Mouse (Mus musculus) forebrain, embryonic 13.5 days (tissue): ENCODE measurements around the gene Gm20388. TPM values are rescaled to one million over a fixed set of nuclear protein-coding genes. Genes with fewer than 3 reads are reported as not detected.

Experiments
- ATAC-seq: fragments of 200-750 bp; cut with Nextera tagmentation; 2 replicates; pipeline ENCODE4 v1.8.0; 2017
- H3K27ac ChIP-seq: fragments of 300-500 bp; sonication (generic); 2 replicates; pipeline ENCODE4 v1.5.1; 2015; ENCODE audit warnings: inconsistent platforms, mild to moderate bottlenecking, moderate library complexity
- H3K27me3 ChIP-seq: fragments of 300-500 bp; sonication (generic); 2 replicates; pipeline ENCODE4 v1.6.1; 2015; ENCODE audit warnings: mild to moderate bottlenecking, inconsistent platforms
- H3K36me3 ChIP-seq: fragments of 300-500 bp; sonication (generic); 2 replicates; pipeline ENCODE4 v1.6.1; 2015; ENCODE audit warnings: mild to moderate bottlenecking, inconsistent platforms; ENCODE audit not compliant: poor library complexity, severe bottlenecking
- H3K4me1 ChIP-seq: fragments of 300-500 bp; sonication (generic); 2 replicates; pipeline ENCODE4 v1.6.1; 2015; ENCODE audit warnings: inconsistent platforms
- H3K4me2 ChIP-seq: fragments of 300-500 bp; sonication (generic); 2 replicates; pipeline ENCODE4 v1.6.1; 2015; ENCODE audit warnings: inconsistent platforms, mild to moderate bottlenecking, moderate library complexity
- H3K4me3 ChIP-seq: fragments of 300-500 bp; sonication (generic); 2 replicates; pipeline ENCODE4 v1.5.1; 2015; ENCODE audit warnings: mild to moderate bottlenecking, inconsistent platforms
- H3K9ac ChIP-seq: fragments of 300-500 bp; sonication (generic); 2 replicates; pipeline ENCODE4 v1.6.1; 2015; ENCODE audit warnings: mild to moderate bottlenecking, inconsistent platforms
- H3K9me3 ChIP-seq: fragments of 300-500 bp; sonication (generic); replicated peaks from 2 replicates; pipeline ENCODE4 v1.6.1; 2016; ENCODE audit warnings: inconsistent platforms
- WGBS: fragments of 180-500 bp; shearing (Covaris S2); methylation state at CpG from one replicate; pipeline ENCODE4 v1.1.7; 2015; 5-methylcytosine and 5-hydroxymethylcytosine counted together
- polyA plus RNA-seq: library from polyadenylated mRNA; unstranded; fragments of >200 nt; fragmentation: Nextera tagmentation; extraction: Ambion mirVana; gene quantifications from 2 replicates; pipeline ENCODE4 v1.2.1, GENCODE M21; 2015

Gm20388 gene
- polyA plus RNA-seq, 1 experiment from 2014 or later: 5.6 TPM

DNA sequence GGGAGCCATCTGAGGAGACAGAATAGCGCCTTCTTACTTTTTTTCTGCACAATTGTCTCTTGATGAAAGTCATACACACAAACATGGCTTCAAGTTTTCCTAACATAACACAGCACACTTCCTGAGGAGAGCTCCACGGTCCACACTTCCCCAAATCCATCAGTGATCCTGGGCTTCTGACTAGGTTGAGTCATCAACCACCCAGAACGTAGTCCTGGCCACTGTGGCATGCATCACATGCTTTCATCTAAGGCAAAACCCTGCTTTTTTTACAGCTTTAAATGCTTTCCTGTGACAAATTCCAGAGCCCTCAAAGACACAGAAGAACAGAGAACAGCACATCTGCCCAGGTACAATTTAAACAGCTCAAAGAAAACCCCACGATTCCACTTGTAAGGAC is 1718.0 kb downstream of the Gm20388 start:
- Histone ChIP-seq H3K4me1 (peaks cover 18% of the 10 kb centered on the region), H3K36me3 (peaks cover 32% of the 10 kb centered on the region), H3K4me2 (no peak overlapping the region), H3K9me3 (no peaks in the 10 kb centered on the region), H3K27ac (no peak overlapping the region), H3K4me3 (no peak overlapping the region), H3K9ac (no peak overlapping the region), H3K27me3 (no peaks in the 10 kb centered on the region)
- no peak for ATAC-seq
- 99% methylated on average over 4 of the region's 4 CpGs for WGBS

DNA sequence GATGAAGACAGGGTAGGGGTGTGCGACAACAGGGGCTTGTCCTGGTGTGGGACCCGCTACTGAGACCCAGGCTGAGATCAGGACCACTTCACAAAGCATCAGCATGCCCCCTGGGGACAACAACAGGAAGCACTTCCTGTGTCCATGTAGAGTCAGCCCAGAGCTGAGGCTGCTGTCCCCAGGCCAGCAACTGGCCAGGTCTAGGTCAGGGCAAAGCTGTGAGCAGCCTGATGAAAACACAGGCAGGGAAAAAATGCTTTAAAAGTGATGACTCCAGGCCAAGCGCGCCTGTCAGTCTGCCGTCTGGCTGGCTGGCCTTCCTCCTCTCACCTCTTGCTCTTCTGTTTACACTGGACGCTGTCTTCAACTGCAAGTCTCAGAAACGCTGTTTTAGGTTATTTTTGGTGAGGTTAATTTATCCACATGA is 1721.0 kb downstream of the Gm20388 start:
- Histone ChIP-seq H3K9me3 (no peaks in the 10 kb centered on the region), H3K27ac (no peak overlapping the region), H3K9ac (no peak overlapping the region), H3K4me1 (peaks cover 10% of the 10 kb centered on the region), H3K36me3 (peaks cover 30% of the 10 kb centered on the region), H3K4me3 (no peak overlapping the region), H3K27me3 (no peaks in the 10 kb centered on the region), H3K4me2 (no peak overlapping the region)
- ATAC-seq: no peak
- 74% methylated on average over 7 of the region's 7 CpGs for WGBS

DNA sequence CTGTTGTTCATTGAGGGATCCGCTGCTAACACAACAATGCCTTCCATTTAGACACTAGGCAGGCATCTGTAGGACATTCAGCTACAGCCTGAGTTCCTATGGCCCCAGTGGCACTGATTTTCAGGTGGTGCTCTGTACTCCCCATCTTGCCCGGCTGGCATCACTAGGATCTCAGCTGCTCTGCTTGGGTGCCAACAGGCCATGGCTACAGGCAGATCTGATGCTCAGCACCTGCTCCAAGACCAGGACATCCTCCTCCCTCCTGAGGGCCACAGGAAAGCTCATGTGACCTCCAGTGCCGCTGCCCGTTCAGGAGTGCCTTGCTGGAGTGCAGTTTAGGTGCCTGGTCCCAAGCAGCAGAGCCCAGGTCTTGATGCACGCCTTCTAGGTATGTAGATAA is 1721.8 kb downstream of the Gm20388 start:
- H3K9me3 ChIP-seq: no peaks in the 10 kb centered on the region
- no peak overlapping the region for H3K27ac ChIP-seq
- no peak for ATAC-seq
- H3K9ac ChIP-seq: no peak overlapping the region
- H3K36me3 ChIP-seq: peaks cover 23% of the 10 kb centered on the region
- 87% methylated on average over 5 of the region's 5 CpGs for WGBS
- H3K4me1 ChIP-seq: peaks cover 16% of the 10 kb centered on the region
- no peak overlapping the region for H3K4me2 ChIP-seq
- H3K4me3 ChIP-seq: no peak overlapping the region
- H3K27me3 ChIP-seq: no peaks in the 10 kb centered on the region

DNA sequence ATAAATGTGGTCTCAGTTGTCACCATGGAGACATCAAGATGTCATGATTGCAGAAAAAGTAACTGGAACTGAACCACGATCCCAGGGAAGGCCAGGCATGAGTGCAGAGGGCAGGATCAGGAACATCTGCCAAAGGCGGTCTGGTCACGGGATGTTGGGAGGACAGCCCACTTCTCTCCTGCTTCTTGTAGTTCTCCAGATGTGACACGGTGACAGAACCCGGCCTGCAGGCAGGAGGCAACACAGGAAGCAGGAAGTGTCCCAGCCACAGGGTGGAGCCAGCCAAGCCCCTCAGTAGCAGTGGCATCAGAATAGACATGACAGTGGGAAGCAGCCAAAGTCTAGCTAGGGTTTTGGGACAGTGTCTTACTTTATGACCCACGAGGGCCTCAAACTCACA is 1724.9 kb downstream of the Gm20388 start:
- no peak for ATAC-seq
- Histone ChIP-seq H3K4me2 (no peak overlapping the region), H3K27ac (no peak overlapping the region), H3K36me3 (peaks cover 10% of the 10 kb centered on the region), H3K4me3 (no peak overlapping the region), H3K27me3 (no peaks in the 10 kb centered on the region), H3K9me3 (no peaks in the 10 kb centered on the region), H3K9ac (no peak overlapping the region), H3K4me1 (peaks cover 20% of the 10 kb centered on the region)
- WGBS: 89% methylated on average over 6 of the region's 6 CpGs

DNA sequence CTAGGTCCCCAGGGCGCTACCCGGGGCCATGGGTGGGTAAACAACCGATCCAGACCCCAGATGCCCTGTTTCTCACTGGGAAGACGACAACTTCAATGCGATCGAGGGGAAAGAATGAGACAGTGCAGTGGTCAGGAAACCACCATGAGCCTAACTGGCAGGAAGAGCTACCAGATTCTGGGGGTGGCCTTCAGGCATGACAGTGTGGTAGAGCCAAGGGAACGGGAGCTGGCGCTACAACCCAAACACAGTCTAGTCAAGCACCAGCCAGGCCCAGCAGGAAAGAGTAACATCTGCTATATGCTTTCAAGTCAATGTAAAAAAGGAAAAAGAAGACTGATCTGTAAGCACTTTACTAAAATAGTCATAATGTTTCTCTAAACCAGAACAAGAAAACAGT is 1725.5 kb downstream of the Gm20388 start:
- H3K9me3 ChIP-seq: no peaks in the 10 kb centered on the region
- peaks cover 10% of the 10 kb centered on the region for H3K36me3 ChIP-seq
- no peak overlapping the region for H3K4me2 ChIP-seq
- H3K4me1 ChIP-seq: peaks cover 20% of the 10 kb centered on the region
- 91% methylated on average over 8 of the region's 8 CpGs for WGBS
- H3K4me3 ChIP-seq: no peak overlapping the region
- no peak overlapping the region for H3K9ac ChIP-seq
- H3K27ac ChIP-seq: no peak overlapping the region
- no peaks in the 10 kb centered on the region for H3K27me3 ChIP-seq
- no peak for ATAC-seq

DNA sequence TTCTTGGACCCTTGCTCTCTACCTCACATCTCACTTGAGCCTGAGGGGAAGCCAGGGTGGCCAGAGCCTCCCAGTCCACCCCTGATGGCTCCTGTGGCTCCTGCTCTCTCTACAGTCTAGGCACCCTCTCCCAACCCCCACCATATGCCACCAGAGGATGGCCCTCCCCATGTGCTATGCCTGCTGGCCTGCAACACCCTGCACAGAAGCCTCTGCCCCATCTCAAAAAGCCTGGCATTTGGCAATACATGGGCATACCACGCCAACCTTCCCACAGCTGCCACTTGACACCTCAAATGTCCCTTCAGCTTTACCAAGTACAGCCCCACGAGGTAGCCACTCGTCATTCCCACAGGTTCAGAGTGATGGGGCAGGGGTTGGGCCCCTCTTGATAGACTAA is 1732.2 kb downstream of the Gm20388 start:
- Histone ChIP-seq H3K27me3 (no peaks in the 10 kb centered on the region), H3K9ac (peak overlapping the region; percentile 47), H3K4me3 (no peak overlapping the region), H3K4me1 (peaks cover 60% of the 10 kb centered on the region), H3K9me3 (no peaks in the 10 kb centered on the region), H3K27ac (peak overlapping the region; percentile 69), H3K36me3 (0 out of 2 replicates have a peak, but pooled peaks cover 2% of the 10 kb centered on the region), H3K4me2 (peak overlapping the region; percentile 14; the same call in 1 of the 2 replicates)
- ATAC-seq: 0 out of 2 replicates have a peak, but pooled peaks have one; percentile 10
- whole genome bisulfite sequencing: 73% methylated on average over 3 of the region's 3 CpGs

DNA sequence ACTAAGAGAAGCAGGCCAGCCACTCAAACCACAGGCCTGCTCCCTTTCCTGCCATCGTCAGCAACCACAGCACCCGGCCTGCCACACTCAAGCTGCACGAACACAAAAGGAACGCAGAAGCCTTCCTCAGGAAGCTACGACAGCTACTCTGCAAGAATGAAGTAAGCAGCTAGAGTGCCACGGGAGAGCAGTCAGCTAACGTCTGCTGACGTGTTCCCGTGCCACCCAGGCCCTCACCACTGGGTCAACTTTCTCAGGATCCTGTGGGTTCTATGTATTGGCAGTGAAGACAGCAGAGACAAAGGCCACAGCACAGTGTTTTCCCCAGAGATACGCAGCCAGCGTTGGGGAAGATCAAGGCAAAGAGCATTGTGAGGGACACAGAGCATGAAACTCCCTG is 1732.7 kb downstream of the Gm20388 start:
- H3K9ac ChIP-seq: peak overlapping the region; percentile 40
- H3K27me3 ChIP-seq: no peaks in the 10 kb centered on the region
- H3K27ac ChIP-seq: peak overlapping the region; percentile 69
- 61% methylated on average over 11 of the region's 11 CpGs for WGBS
- H3K9me3 ChIP-seq: no peaks in the 10 kb centered on the region
- H3K4me1 ChIP-seq: peaks cover 66% of the 10 kb centered on the region
- H3K4me2 ChIP-seq: no peak overlapping the region; the same call in 1 of the 2 replicates
- no peak overlapping the region for H3K4me3 ChIP-seq
- ATAC-seq: no peak
- no peaks in the 10 kb centered on the region for H3K36me3 ChIP-seq

DNA sequence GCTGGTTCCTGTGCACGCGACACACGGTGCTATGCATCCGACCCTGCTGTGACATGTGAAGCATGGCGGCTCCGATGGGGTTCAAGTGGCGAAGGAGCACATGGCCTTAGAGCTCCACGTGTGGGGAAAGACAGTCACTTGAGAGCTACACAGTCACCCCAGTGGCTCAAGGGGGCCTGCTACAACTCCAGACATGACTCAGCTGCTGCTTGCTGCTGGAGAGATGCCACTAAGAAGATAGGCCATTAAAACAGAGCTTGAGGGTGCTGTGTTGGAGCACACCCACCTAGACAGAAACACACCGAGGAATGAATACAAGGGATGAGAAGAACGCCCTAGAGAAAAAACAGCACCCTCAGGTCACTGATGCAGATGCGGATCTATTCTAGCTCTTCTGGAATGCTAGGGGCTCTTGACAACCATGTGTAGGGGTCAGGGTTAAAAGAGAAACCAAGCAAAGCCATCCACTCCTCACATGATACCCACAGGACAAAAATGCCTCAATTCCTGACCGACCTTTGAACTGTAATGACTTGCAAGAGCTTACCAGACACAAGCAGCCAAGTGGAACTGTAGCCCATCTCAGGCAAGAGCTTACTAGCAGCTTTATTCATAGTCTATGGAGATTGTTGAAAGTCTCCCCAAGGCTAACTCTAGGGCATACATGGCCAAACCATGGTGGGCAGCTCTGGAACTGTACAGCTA is 1737.0 kb downstream of the Gm20388 start:
- H3K9me3 ChIP-seq: no peaks in the 10 kb centered on the region
- no peaks in the 10 kb centered on the region for H3K27me3 ChIP-seq
- no peak overlapping the region for H3K4me3 ChIP-seq
- no peak overlapping the region for H3K27ac ChIP-seq
- H3K9ac ChIP-seq: no peak overlapping the region
- H3K4me2 ChIP-seq: peak overlapping the region; percentile 99
- ATAC-seq: no peak
- whole genome bisulfite sequencing: 91% methylated on average over 12 of the region's 12 CpGs
- peaks cover 85% of the 10 kb centered on the region for H3K4me1 ChIP-seq
- H3K36me3 ChIP-seq: peaks cover 10% of the 10 kb centered on the region; the same call in 1 of the 2 replicates

DNA sequence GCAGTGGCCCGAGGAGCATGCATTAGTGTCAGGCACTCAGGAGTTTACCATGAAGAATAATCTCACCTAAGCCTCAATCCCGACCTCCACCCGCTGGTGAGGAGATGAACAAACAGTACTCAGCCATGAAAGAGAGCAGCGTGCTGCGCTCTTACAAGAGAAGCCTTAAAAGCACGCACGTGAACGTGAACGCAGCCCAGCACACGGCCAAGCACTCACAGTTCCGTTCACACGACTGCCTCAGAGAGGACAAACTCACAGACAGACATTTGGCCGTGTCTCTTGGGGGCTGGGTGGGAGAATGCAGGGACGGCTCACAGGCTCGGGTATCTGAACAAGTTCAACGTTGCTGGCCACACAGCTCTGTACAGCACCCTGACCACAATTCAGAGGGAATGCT is 1737.8 kb downstream of the Gm20388 start:
- Histone ChIP-seq H3K9ac (peak overlapping the region; percentile 23; the same call in 1 of the 2 replicates), H3K9me3 (no peaks in the 10 kb centered on the region), H3K4me3 (peak overlapping the region; percentile 15), H3K27ac (no peak overlapping the region), H3K36me3 (peaks cover 10% of the 10 kb centered on the region; the same call in 1 of the 2 replicates), H3K4me1 (peaks cover 77% of the 10 kb centered on the region), H3K4me2 (peak overlapping the region; percentile 99), H3K27me3 (no peaks in the 10 kb centered on the region)
- no peak for ATAC-seq
- WGBS: 74% methylated on average over 16 of the region's 16 CpGs

DNA sequence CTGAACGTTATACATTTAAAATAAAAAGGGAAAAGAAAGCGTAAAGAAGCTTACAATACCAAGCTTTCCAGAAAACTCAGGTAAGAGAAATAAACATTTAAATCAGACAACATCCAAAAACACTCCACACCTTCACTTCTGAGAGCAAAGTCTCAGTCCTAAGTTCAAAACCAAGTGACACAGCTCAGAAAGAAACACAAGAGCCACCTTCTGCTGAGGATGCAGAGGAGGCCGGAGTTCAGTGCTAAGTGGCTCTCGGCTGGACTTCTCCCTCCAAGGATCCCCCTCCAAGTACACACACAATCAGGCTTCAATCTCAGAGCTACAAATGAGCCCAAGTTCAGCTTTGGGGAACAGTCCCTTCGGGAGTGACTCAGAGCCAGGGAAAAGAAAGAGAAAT is 1738.8 kb downstream of the Gm20388 start:
- Histone ChIP-seq H3K27me3 (no peaks in the 10 kb centered on the region), H3K4me1 (peaks cover 77% of the 10 kb centered on the region), H3K9ac (peak overlapping the region; percentile 93), H3K4me3 (peak overlapping the region; percentile 93), H3K4me2 (peak overlapping the region; percentile 99), H3K36me3 (peaks cover 10% of the 10 kb centered on the region; the same call in 1 of the 2 replicates), H3K9me3 (no peaks in the 10 kb centered on the region), H3K27ac (no peak overlapping the region)
- ATAC-seq: no peak
- 76% methylated on average over 5 of the region's 5 CpGs for WGBS

DNA sequence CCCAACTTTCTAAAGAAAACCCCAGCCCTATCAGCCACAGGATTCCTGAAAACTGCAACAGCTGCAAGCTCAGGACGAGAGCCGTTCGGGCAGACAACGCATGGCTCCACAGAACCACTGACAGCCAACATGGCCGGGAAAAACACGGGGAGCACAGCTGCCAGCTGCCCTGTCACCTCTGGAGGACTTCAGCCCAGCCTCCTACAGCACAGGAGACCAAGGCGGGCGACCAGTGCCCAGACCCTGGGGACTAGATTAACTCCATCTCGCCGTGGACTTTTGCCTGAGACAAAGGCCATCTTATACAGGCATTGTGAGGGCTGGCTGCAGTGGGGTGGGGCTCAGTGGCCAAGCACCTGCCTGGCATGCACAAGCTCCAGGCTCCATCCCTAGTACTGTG is 1739.3 kb downstream of the Gm20388 start:
- no peaks in the 10 kb centered on the region for H3K9me3 ChIP-seq
- no peak overlapping the region for H3K27ac ChIP-seq
- peak overlapping the region; percentile 99 for H3K4me2 ChIP-seq
- H3K27me3 ChIP-seq: no peaks in the 10 kb centered on the region
- peak overlapping the region; percentile 93 for H3K4me3 ChIP-seq
- WGBS: 36% methylated on average over 10 of the region's 10 CpGs
- peaks cover 77% of the 10 kb centered on the region for H3K4me1 ChIP-seq
- peaks cover 10% of the 10 kb centered on the region; the same call in 1 of the 2 replicates for H3K36me3 ChIP-seq
- peak overlapping the region; percentile 93 for H3K9ac ChIP-seq
- no peak for ATAC-seq

DNA sequence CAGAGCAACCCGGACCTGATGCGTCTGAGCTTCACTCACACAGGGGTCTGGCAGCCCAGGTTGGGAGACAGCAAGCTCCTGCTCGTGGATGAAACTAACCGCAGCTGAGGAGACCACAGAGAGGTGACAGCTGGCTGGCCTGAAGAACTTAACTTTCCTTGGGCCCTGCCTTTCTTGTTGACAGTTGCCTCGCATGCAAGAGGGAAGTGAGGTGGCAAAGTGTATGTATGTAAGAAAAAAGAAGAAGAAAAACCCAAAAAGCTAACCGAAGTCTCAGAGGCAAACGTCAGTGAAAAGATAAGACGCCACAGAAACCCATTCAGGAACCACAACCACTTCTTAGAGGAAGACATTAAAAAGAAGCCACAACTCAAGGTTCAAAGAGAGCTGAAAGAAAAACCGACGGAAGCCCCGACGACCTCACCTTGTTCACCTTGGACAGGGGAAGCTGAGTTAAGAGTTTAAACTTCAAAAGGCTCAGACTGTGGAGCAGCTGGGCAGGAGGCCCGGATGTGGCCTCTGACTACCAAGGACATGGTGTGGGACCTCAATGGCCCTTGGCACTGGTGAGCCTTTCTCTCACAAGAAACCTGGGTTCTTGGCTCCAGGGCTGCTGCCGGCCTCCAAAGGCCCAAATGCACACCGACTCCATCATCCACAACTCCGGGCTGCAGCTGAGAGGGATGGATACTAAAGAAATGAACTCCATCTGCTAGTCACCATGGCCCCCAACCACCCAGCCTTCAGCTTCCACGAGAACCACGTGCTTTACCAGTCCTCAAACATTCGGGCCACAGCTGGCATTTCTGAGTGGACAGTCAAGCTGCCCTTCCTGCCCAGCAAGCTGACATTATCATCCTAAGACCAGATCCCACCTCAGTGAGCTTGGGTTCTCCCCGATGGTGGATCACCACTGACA is 1740.0 kb downstream of the Gm20388 start:
- Histone ChIP-seq H3K4me3 (peak overlapping the region; percentile 93), H3K27me3 (no peaks in the 10 kb centered on the region), H3K36me3 (peaks cover 10% of the 10 kb centered on the region; the same call in 1 of the 2 replicates), H3K27ac (no peak overlapping the region), H3K9me3 (no peaks in the 10 kb centered on the region), H3K9ac (peak overlapping the region; percentile 93), H3K4me2 (peak overlapping the region; percentile 99), H3K4me1 (peaks cover 71% of the 10 kb centered on the region)
- 66% methylated on average over 20 of the region's 20 CpGs for WGBS
- ATAC-seq: no peak
